Comparison of ENCODE assay signal across 8 mouse cellular contexts in genomic region chr13:73327827-73328698, GRCm38 (mm10). TPM values are rescaled to one million over a fixed set of nuclear protein-coding genes. Genes with fewer than 3 reads are reported as not detected.
A peak's percentile ranks its signal among the peaks of the same experiment; 100 is the strongest.
DNase-seq lines count a peak whose midpoint lies in the region; ATAC-seq lines count a peak whose summit lies in the region.

Gene Mrpl36, plus strand, starts transcription at chr13:73328513.
Gene Ndufs6, minus strand, starts transcription at chr13:73328542.

- peak; percentile 89 for DNase-seq in MN1 (ENCODE audit: low spot score)
- peak; percentile 93 for DNase-seq in cerebellum, adult 9-10 months
- DNase-seq in frontal cortex, adult 2 months (ENCODE audit: extremely low spot score in 1 of 2, low spot score in 1 of 2): peak; percentile 85 to 95
- peak; percentile 92 for DNase-seq in hindbrain, embryonic 11.5 days (ENCODE audit: low spot score)
- DNase-seq in layer of hippocampus, postnatal 14 days (ENCODE audit: low spot score in 2 of 2): peak; percentile 89 to 93
- peak; percentile 92 for DNase-seq in lung, postnatal 14 days
- peak; percentile 86 for DNase-seq in retina, adult 2 months (ENCODE audit: low read depth, low spot score)
- peak; percentile 93 to 96 for DNase-seq in thymus, postnatal 36 days

- peaks cover 5% of the 10 kb centered on the region; the same call in 1 of the 2 replicates for H3K4me1 ChIP-seq in hindbrain, embryonic 11.5 days (replicated peaks; ENCODE audit: control insufficient read depth, insufficient read depth, low read length)

- H3K4me3 ChIP-seq in hindbrain, embryonic 11.5 days (ENCODE audit: low read depth, low read length): peak within 1 kb of the TSS; percentile 79

- no peaks in the 10 kb centered on the region for H3K36me3 ChIP-seq in hindbrain, embryonic 11.5 days (ENCODE audit: control insufficient read depth, insufficient read depth, low read length)

- no peaks in the 10 kb centered on the region for H3K9me3 ChIP-seq in hindbrain, embryonic 11.5 days (ENCODE audit: control insufficient read depth, low read length)

- no peaks in the 10 kb centered on the region for H3K27me3 ChIP-seq in hindbrain, embryonic 11.5 days (ENCODE audit: control insufficient read depth, insufficient read depth, low read length)

- ATAC-seq in hindbrain, embryonic 11.5 days (ENCODE audit: low FRiP score): peak; percentile 85

- H3K4me2 ChIP-seq in hindbrain, embryonic 11.5 days (replicated peaks; ENCODE audit: low read depth, low read length): peak within 1 kb of the TSS; percentile 54

- no peak within 1 kb of the TSS for H3K27ac ChIP-seq in hindbrain, embryonic 11.5 days (ENCODE audit: low read depth, low read length)

- peak within 1 kb of the TSS; percentile 76 for H3K9ac ChIP-seq in hindbrain, embryonic 11.5 days (ENCODE audit: low read depth, low read length)

- under 1% methylated on average over 45 of the region's 45 CpGs for WGBS in hindbrain, embryonic 11.5 days

RNA-seq across cellular contexts. Expression of gene Mrpl36, which starts in this region (rescaled TPM):
- 65.7 and 73.3 TPM in 2 replicates for polyA plus RNA-seq in frontal cortex, adult 2 months (2012; rRNA removed)
- polyA plus RNA-seq in hindbrain, embryonic 11.5 days (2014; fragmentation: Nextera tagmentation; extraction: Ambion mirVana): 121 and 125 TPM in 2 replicates
- 10 to 100 TPM; 34.3 to 38.2 TPM for total RNA-seq in layer of hippocampus, postnatal 14 days (2021)

RNA-seq across cellular contexts. Expression of gene Ndufs6, which starts in this region (rescaled TPM):
- polyA plus RNA-seq in frontal cortex, adult 2 months (2012; rRNA removed): 288 and 323 TPM in 2 replicates
- 311 and 321 TPM in 2 replicates for polyA plus RNA-seq in hindbrain, embryonic 11.5 days (2014; fragmentation: Nextera tagmentation; extraction: Ambion mirVana)
- 100 to 1,000 TPM; 178 to 180 TPM for total RNA-seq in layer of hippocampus, postnatal 14 days (2021)
